Mouse (Mus musculus) hindbrain, postnatal 0 days (tissue): ENCODE data around the gene Gsn. TPM values are rescaled to one million over a fixed set of nuclear protein-coding genes. Genes with fewer than 3 reads are reported as not detected.
A peak's percentile ranks its signal among the peaks of the same experiment; 100 is the strongest.

Experiments used
- ATAC-seq: fragments of 200-750 bp; cut with Nextera tagmentation; 2 replicates; pipeline ENCODE4 v1.8.0; 2017; ENCODE audit warnings: mild to moderate bottlenecking, moderate TSS enrichment, moderate library complexity
- DNase-seq: peaks from one replicate; pipeline ENCODE4 v3.0.0-alpha.2; 2015; ENCODE audit warnings: low spot score
- H3K27ac ChIP-seq: fragments of 300-500 bp; sonication (generic); 2 replicates; pipeline ENCODE4 v1.5.1; 2014; ENCODE audit warnings: mild to moderate bottlenecking
- H3K27me3 ChIP-seq: fragments of 300-500 bp; sonication (generic); 2 replicates; pipeline ENCODE4 v1.6.1; 2014; ENCODE audit warnings: low read length, mixed read lengths; ENCODE audit not compliant: insufficient read depth
- H3K36me3 ChIP-seq: fragments of 300-500 bp; sonication (generic); 2 replicates; pipeline ENCODE4 v1.6.1; 2014; ENCODE audit warnings: low read length, mixed read lengths; ENCODE audit not compliant: insufficient read depth
- H3K4me1 ChIP-seq: fragments of 300-500 bp; sonication (generic); 2 replicates; pipeline ENCODE4 v1.6.1; 2014; ENCODE audit warnings: antibody characterized with exemption, low read length, mixed read lengths; ENCODE audit not compliant: insufficient read depth
- H3K4me2 ChIP-seq: fragments of 300-500 bp; sonication (generic); 2 replicates; pipeline ENCODE4 v1.6.1; 2014; ENCODE audit warnings: low read depth, mild to moderate bottlenecking, low read length, moderate library complexity, mixed read lengths
- H3K4me3 ChIP-seq: fragments of 300-500 bp; sonication (generic); 2 replicates; pipeline ENCODE4 v1.5.1; 2014; ENCODE audit warnings: low read length
- H3K9ac ChIP-seq: fragments of 300-500 bp; sonication (generic); replicated peaks from 2 replicates; pipeline ENCODE4 v1.6.1; 2014; ENCODE audit warnings: mild to moderate bottlenecking, low read length, moderate library complexity, mixed read lengths
- H3K9me3 ChIP-seq: fragments of 300-500 bp; sonication (generic); 2 replicates; pipeline ENCODE4 v1.6.1; 2016; ENCODE audit warnings: low read length, mixed read lengths
- CTCF ChIP-seq: IDR thresholded peaks from 2 replicates; pipeline ENCODE4 v1.5.1; 2016; ENCODE audit warnings: antibody characterized with exemption, control low read depth, low read depth
- WGBS: fragments of 180-500 bp; shearing (Covaris S2); extraction: QIAGEN DNeasy Blood & Tissue Kit; methylation state at CpG from one replicate; pipeline ENCODE4 v1.1.7; 2014; 5-methylcytosine and 5-hydroxymethylcytosine counted together
- polyA plus RNA-seq: library from polyadenylated mRNA; unstranded; fragments of >200 nt; fragmentation: Nextera tagmentation; extraction: Ambion mirVana; gene quantifications from 2 replicates; pipeline ENCODE4 v1.2.1, GENCODE M21; 2015
- total RNA-seq: library from RNA; depleted of rRNA; stranded (reverse); fragments of >200 nt; gene quantifications from 2 replicates; pipeline ENCODE4 v1.2.3, GENCODE M21; 2014

Gene Gsn
- total and polyA plus RNA-seq, 2 experiments from 2014 or later, result 33.8 to 50.1 TPM

DNA sequence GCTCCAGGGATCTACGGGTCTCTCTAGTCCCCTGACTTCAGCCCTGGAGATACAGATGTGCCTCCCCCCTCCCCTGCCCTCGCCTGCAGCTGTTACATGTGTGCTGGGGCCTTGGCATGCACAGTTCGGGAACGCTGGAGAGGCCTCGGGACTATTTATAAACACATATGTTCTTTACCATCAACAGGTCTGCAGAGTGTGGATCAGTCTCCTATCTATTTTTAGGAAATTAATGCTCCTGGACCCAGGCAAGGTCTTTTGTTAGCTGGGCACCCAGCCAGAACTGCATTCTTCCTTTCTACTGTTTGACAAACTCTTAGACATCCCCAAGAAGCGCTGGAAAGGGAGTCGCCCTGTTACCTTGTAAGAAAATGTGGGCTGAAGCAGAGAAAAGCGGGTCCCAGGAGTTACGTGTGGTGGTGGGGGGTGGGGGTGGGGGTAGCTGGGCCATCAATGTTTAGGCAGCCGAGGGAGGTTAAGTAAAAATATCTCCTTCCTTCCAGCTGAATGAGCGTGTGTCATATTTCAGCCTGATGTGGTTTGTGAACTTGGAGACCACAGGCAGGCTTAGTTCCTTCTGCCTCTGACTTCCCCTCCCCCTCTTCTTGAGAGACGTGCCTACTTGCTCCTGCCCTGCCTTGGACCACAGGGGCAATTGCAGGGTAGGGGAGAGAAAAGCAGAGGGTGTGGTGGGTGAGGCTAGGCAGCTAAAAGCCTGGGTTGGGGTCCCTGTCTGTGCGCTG, 3.3 kb downstream of the Gsn start:
- DNase-seq (no peak), ATAC-seq (no peak)
- Histone ChIP-seq H3K9ac (no peak overlapping the region), H3K9me3 (no peaks in the 10 kb centered on the region), H3K27ac (no peak overlapping the region), H3K4me1 (peaks cover 7% of the 10 kb centered on the region; the same call in 1 of the 2 replicates), H3K36me3 (no peaks in the 10 kb centered on the region), H3K27me3 (no peaks in the 10 kb centered on the region), H3K4me3 (no peak overlapping the region), H3K4me2 (no peak overlapping the region)
- no peak for TF ChIP-seq CTCF
- WGBS, result 52% methylated on average over 13 of the region's 13 CpGs

GRCm38 (mm10) chr2:35260291-35260690, 4.1 kb downstream of the Gsn start:
- Histone ChIP-seq H3K36me3 (no peaks in the 10 kb centered on the region), H3K9me3 (no peaks in the 10 kb centered on the region), H3K4me3 (no peak overlapping the region), H3K9ac (no peak overlapping the region), H3K27me3 (no peaks in the 10 kb centered on the region), H3K4me1 (peaks cover 7% of the 10 kb centered on the region; the same call in 1 of the 2 replicates), H3K27ac (no peak overlapping the region), H3K4me2 (no peak overlapping the region)
- DNase-seq (no peak), ATAC-seq (no peak)
- TF ChIP-seq CTCF, result no peak
- WGBS, result 86% methylated on average over 1 of the region's 1 CpGs

DNA sequence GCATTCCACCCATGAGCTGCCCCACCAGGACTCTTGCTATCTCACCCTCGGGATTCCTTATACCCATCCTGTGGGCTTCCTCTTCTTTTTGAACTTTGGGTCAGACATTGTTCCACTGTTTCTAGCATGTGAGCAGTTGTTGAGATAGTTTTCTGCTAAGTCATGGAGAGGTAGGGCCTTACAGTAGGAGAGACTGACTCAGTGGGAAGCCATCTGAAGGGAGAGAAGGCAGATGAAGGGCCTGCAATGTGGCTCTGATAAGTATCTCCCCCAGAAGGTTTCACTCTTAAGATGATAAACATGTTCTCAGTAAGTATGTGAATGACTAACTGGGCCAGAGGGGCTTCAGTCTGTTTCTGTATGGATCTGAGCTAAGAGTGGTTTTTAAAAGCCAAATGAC, 7.9 kb downstream of the Gsn start:
- no peak overlapping the region for H3K4me3 ChIP-seq
- no peaks in the 10 kb centered on the region for H3K27me3 ChIP-seq
- no peak overlapping the region for H3K4me2 ChIP-seq
- no peak for TF ChIP-seq CTCF
- H3K27ac ChIP-seq, result no peak overlapping the region
- no peak for ATAC-seq
- H3K4me1 ChIP-seq, result no peaks in the 10 kb centered on the region
- no peak for DNase-seq
- H3K9ac ChIP-seq, result no peak overlapping the region
- no peaks in the 10 kb centered on the region for H3K9me3 ChIP-seq
- no peaks in the 10 kb centered on the region for H3K36me3 ChIP-seq
- WGBS, result 75% methylated on average over 1 of the region's 1 CpGs

GRCm38 (mm10) chr2:35265296-35265695, 9.1 kb downstream of the Gsn start:
- Histone ChIP-seq H3K9ac (no peak overlapping the region), H3K4me3 (no peak overlapping the region), H3K9me3 (no peaks in the 10 kb centered on the region), H3K4me2 (no peak overlapping the region), H3K27ac (no peak overlapping the region), H3K4me1 (0 out of 2 replicates have a peak, but pooled peaks cover 3% of the 10 kb centered on the region), H3K27me3 (no peaks in the 10 kb centered on the region), H3K36me3 (no peaks in the 10 kb centered on the region)
- TF ChIP-seq CTCF, result peak; percentile 82
- ATAC-seq (peak; percentile 87), DNase-seq (peak; percentile 86)
- 38% methylated on average over 8 of the region's 8 CpGs for WGBS

DNA sequence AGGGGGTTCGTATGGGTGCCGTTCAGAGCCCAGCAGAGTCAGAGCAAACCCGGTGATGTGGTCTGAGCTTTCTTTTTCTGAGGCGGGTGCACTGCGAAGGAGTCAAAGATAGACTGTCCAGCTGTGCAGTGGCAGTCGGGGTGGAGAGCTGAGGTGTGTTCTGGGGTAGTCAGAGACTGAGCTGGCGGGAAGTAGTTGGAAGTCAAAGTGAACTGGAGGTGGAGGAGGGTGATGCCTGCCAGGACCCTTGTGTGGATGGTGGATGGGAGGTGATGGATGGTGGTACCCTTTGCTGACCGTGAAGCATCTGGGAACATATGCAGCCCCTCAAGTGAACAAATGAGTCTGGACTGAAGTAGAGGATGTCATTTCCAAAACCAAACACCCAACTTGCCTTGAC, 9.6 kb downstream of the Gsn start:
- Histone ChIP-seq H3K4me3 (no peak overlapping the region), H3K9ac (no peak overlapping the region), H3K27me3 (no peaks in the 10 kb centered on the region), H3K4me1 (peaks cover 5% of the 10 kb centered on the region; the same call in 1 of the 2 replicates), H3K4me2 (no peak overlapping the region), H3K36me3 (no peaks in the 10 kb centered on the region), H3K9me3 (no peaks in the 10 kb centered on the region), H3K27ac (no peak overlapping the region)
- TF ChIP-seq CTCF, result no peak
- 79% methylated on average over 8 of the region's 8 CpGs for WGBS
- no peak for ATAC-seq
- DNase-seq, result no peak

- peaks cover 5% of the 10 kb centered on the region; the same call in 1 of the 2 replicates for H3K4me1 ChIP-seq
- TF ChIP-seq CTCF, result no peak
- WGBS, result 81% methylated on average over 9 of the region's 9 CpGs
- no peaks in the 10 kb centered on the region for H3K27me3 ChIP-seq
- no peak overlapping the region for H3K4me2 ChIP-seq
- DNase-seq, result no peak
- H3K36me3 ChIP-seq, result no peaks in the 10 kb centered on the region
- H3K9ac ChIP-seq, result no peak overlapping the region
- no peak overlapping the region for H3K27ac ChIP-seq
- no peak for ATAC-seq
- H3K4me3 ChIP-seq, result no peak overlapping the region
- H3K9me3 ChIP-seq, result no peaks in the 10 kb centered on the region
These were observed 10.2 kb downstream of the Gsn start for GRCm38 (mm10) chr2:35266251-35266905.
